14 mouse cellular contexts compared by ENCODE assay signal in the genomic region with DNA sequence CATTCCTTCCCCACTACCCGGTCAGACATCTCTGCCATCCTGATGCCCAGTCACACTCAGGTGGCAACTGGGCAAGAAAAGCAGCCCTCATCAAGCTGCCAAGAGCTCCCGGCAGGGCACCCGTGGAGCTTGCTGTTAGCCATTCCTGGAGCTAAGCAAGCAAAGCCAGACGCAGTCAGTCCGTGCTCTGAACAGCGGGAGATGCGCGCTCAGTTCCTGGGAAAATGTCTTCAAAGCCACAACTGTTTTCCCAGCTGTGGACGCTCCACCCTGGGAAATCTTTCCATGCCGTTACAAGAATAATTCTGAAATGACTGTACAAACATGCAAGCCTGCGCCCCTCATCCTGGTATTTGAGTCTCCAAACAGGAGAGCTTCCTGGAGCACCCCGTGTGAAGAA. TPM values are rescaled to one million over a fixed set of nuclear protein-coding genes. Genes with fewer than 3 reads are reported as not detected.
DNase-seq lines count a peak whose midpoint lies in the region; ATAC-seq lines count a peak whose summit lies in the region.
"Had no signal": no experiment of that assay in that cellular context is flagged by ENCODE, and none has a peak within 500 bp of the region (broad histone marks: within the 10 kb centered on the region; RNA-seq: fewer than 3 reads in every experiment).

No protein-coding gene starts in this region.

- no peak for DNase-seq in forebrain, embryonic 10.5 days (ENCODE audit: extremely low spot score, low spot score)
- no peak for DNase-seq in forebrain, embryonic 11.5 days (ENCODE audit: low spot score)
- DNase-seq in midbrain, embryonic 10.5 days (ENCODE audit: low spot score), result no peak
- no peak for DNase-seq in midbrain, embryonic 11.5 days (ENCODE audit: low spot score, missing footprints)
- no peak for DNase-seq in adrenal gland, adult (ENCODE audit: inconsistent age in 2 of 2, low spot score in 1 of 2)
- DNase-seq in testis, postnatal 14 days (ENCODE audit: low spot score), result no peak
- DNase-seq: adrenal gland, postnatal 14 days; heart, adult 2 months; kidney, postnatal 4 days; thymus, postnatal 4 days had no signal

- peak overlapping the region; percentile 56; the same call in 1 of the 2 replicates for H3K27ac ChIP-seq in forebrain, embryonic 10.5 days
- H3K27ac ChIP-seq in forebrain, embryonic 11.5 days (ENCODE audit: low read depth, low read length), result no peak overlapping the region
- peak overlapping the region; percentile 67; the same call in 1 of the 2 replicates for H3K27ac ChIP-seq in midbrain, embryonic 10.5 days (replicated peaks)
- H3K27ac ChIP-seq in midbrain, embryonic 11.5 days (ENCODE audit: low read depth, low read length), result no peak overlapping the region
- peak overlapping the region; percentile 69 for H3K27ac ChIP-seq in hindbrain, embryonic 15.5 days (replicated peaks)
- peak overlapping the region; percentile 24; the same call in 1 of the 2 replicates for H3K27ac ChIP-seq in neural tube, embryonic 14.5 days (ENCODE audit: low read depth, low read length)
- H3K27ac ChIP-seq: heart, adult 2 months; lung, embryonic 15.5 days had no signal

- 90% methylated on average over 12 of the region's 12 CpGs for WGBS in forebrain, embryonic 10.5 days
- WGBS in forebrain, embryonic 11.5 days, result 83% methylated on average over 12 of the region's 12 CpGs
- WGBS in midbrain, embryonic 10.5 days, result 84% methylated on average over 12 of the region's 12 CpGs
- WGBS in midbrain, embryonic 11.5 days, result 78% methylated on average over 12 of the region's 12 CpGs
- whole genome bisulfite sequencing in hindbrain, embryonic 15.5 days, result 62% methylated on average over 12 of the region's 12 CpGs
- 67% methylated on average over 12 of the region's 12 CpGs for WGBS in neural tube, embryonic 14.5 days

- no peaks in the 10 kb centered on the region for H3K36me3 ChIP-seq in forebrain, embryonic 10.5 days (replicated peaks)
- H3K36me3 ChIP-seq in forebrain, embryonic 11.5 days (ENCODE audit: control insufficient read depth, insufficient read depth, low read length), result no peaks in the 10 kb centered on the region
- no peaks in the 10 kb centered on the region for H3K36me3 ChIP-seq in midbrain, embryonic 10.5 days
- no peaks in the 10 kb centered on the region for H3K36me3 ChIP-seq in midbrain, embryonic 11.5 days (ENCODE audit: control insufficient read depth, insufficient read depth, low read length)
- H3K36me3 ChIP-seq in hindbrain, embryonic 15.5 days, result no peaks in the 10 kb centered on the region
- no peaks in the 10 kb centered on the region for H3K36me3 ChIP-seq in neural tube, embryonic 14.5 days (ENCODE audit: control insufficient read depth, insufficient read depth, low read length)
- H3K36me3 ChIP-seq: lung, embryonic 15.5 days had no signal

- no peaks in the 10 kb centered on the region for H3K9me3 ChIP-seq in forebrain, embryonic 10.5 days
- H3K9me3 ChIP-seq in forebrain, embryonic 11.5 days (ENCODE audit: control insufficient read depth, low read length), result no peaks in the 10 kb centered on the region
- no peaks in the 10 kb centered on the region for H3K9me3 ChIP-seq in midbrain, embryonic 10.5 days (replicated peaks)
- H3K9me3 ChIP-seq in midbrain, embryonic 11.5 days (ENCODE audit: control insufficient read depth, low read length), result no peaks in the 10 kb centered on the region
- H3K9me3 ChIP-seq in hindbrain, embryonic 15.5 days, result no peaks in the 10 kb centered on the region
- H3K9me3 ChIP-seq in neural tube, embryonic 14.5 days (ENCODE audit: control insufficient read depth, low read length), result no peaks in the 10 kb centered on the region
- H3K9me3 ChIP-seq: lung, embryonic 15.5 days had no signal

- no peak overlapping the region for H3K4me2 ChIP-seq in forebrain, embryonic 11.5 days (ENCODE audit: low read depth, low read length, severe bottlenecking)
- no peak overlapping the region for H3K4me2 ChIP-seq in midbrain, embryonic 11.5 days
- no peak overlapping the region for H3K4me2 ChIP-seq in hindbrain, embryonic 15.5 days
- no peak overlapping the region for H3K4me2 ChIP-seq in neural tube, embryonic 14.5 days (ENCODE audit: low read depth, low read length)
- H3K4me2 ChIP-seq: lung, embryonic 15.5 days had no signal

- no peaks in the 10 kb centered on the region for H3K27me3 ChIP-seq in forebrain, embryonic 10.5 days (ENCODE audit: poor library complexity, severe bottlenecking)
- no peaks in the 10 kb centered on the region for H3K27me3 ChIP-seq in forebrain, embryonic 11.5 days (ENCODE audit: control insufficient read depth, insufficient read depth, low read length)
- H3K27me3 ChIP-seq in midbrain, embryonic 10.5 days (ENCODE audit: low read depth, poor library complexity, severe bottlenecking), result no peaks in the 10 kb centered on the region
- no peaks in the 10 kb centered on the region for H3K27me3 ChIP-seq in midbrain, embryonic 11.5 days (ENCODE audit: control insufficient read depth, insufficient read depth, low read length)
- no peaks in the 10 kb centered on the region for H3K27me3 ChIP-seq in hindbrain, embryonic 15.5 days
- no peaks in the 10 kb centered on the region for H3K27me3 ChIP-seq in neural tube, embryonic 14.5 days (ENCODE audit: control insufficient read depth, insufficient read depth, low read length)
- H3K27me3 ChIP-seq: CH12.LX; lung, embryonic 15.5 days had no signal

- peaks cover 8% of the 10 kb centered on the region for H3K4me1 ChIP-seq in forebrain, embryonic 10.5 days
- no peaks in the 10 kb centered on the region for H3K4me1 ChIP-seq in forebrain, embryonic 11.5 days (replicated peaks; ENCODE audit: control insufficient read depth, insufficient read depth, low read length)
- peaks cover 26% of the 10 kb centered on the region for H3K4me1 ChIP-seq in midbrain, embryonic 10.5 days
- H3K4me1 ChIP-seq in midbrain, embryonic 11.5 days (ENCODE audit: control insufficient read depth, insufficient read depth, low read length), result 0 out of 2 replicates have a peak, but pooled peaks cover 2% of the 10 kb centered on the region
- H3K4me1 ChIP-seq in hindbrain, embryonic 15.5 days (replicated peaks), result peaks cover 26% of the 10 kb centered on the region
- peaks cover 7% of the 10 kb centered on the region; the same call in 1 of the 2 replicates for H3K4me1 ChIP-seq in neural tube, embryonic 14.5 days (ENCODE audit: control insufficient read depth, insufficient read depth, low read length)

- H3K9ac ChIP-seq in forebrain, embryonic 11.5 days (ENCODE audit: low read length), result no peak overlapping the region
- no peak overlapping the region for H3K9ac ChIP-seq in midbrain, embryonic 11.5 days (ENCODE audit: low read length)
- H3K9ac ChIP-seq in hindbrain, embryonic 15.5 days, result no peak overlapping the region
- H3K9ac ChIP-seq in neural tube, embryonic 14.5 days (replicated peaks; ENCODE audit: low read depth, low read length), result no peak overlapping the region
- H3K9ac ChIP-seq: lung, embryonic 15.5 days had no signal

- no peak overlapping the region for H3K4me3 ChIP-seq in forebrain, embryonic 10.5 days
- no peak overlapping the region for H3K4me3 ChIP-seq in forebrain, embryonic 11.5 days (ENCODE audit: low read depth, low read length)
- H3K4me3 ChIP-seq in midbrain, embryonic 10.5 days, result no peak overlapping the region
- no peak overlapping the region for H3K4me3 ChIP-seq in midbrain, embryonic 11.5 days (ENCODE audit: low read depth, low read length)
- H3K4me3 ChIP-seq in hindbrain, embryonic 15.5 days, result no peak overlapping the region
- no peak overlapping the region for H3K4me3 ChIP-seq in neural tube, embryonic 14.5 days (ENCODE audit: low read depth, low read length)
- H3K4me3 ChIP-seq: heart, adult 2 months; lung, embryonic 15.5 days had no signal

- no peak for ATAC-seq in forebrain, embryonic 11.5 days (replicated peaks; ENCODE audit: low FRiP score)
- ATAC-seq in midbrain, embryonic 11.5 days (ENCODE audit: low FRiP score), result no peak
- ATAC-seq in hindbrain, embryonic 15.5 days (ENCODE audit: low FRiP score, low read depth), result no peak
- ATAC-seq in neural tube, embryonic 14.5 days (ENCODE audit: low read depth), result no peak

RNA-seq across cellular contexts. Expression of gene 3110082I17Rik, which starts 17.9 kb away (rescaled TPM):
- 69.4 and 70.5 TPM in 2 replicates for polyA plus RNA-seq in forebrain, embryonic 10.5 days (2016; fragmentation: Nextera tagmentation; extraction: Ambion mirVana)
- 38.5 and 47.5 TPM in 2 replicates for polyA plus RNA-seq in forebrain, embryonic 11.5 days (2014; fragmentation: Nextera tagmentation; extraction: Ambion mirVana)
- 56.6 and 64.7 TPM in 2 replicates for polyA plus RNA-seq in midbrain, embryonic 10.5 days (2016; fragmentation: Nextera tagmentation; extraction: Ambion mirVana)
- polyA plus RNA-seq in midbrain, embryonic 11.5 days (2014; fragmentation: Nextera tagmentation; extraction: Ambion mirVana), result 33.5 and 34.1 TPM in 2 replicates
- polyA plus RNA-seq in hindbrain, embryonic 15.5 days (2015; fragmentation: Nextera tagmentation; extraction: Ambion mirVana), result 16.2 and 17.9 TPM in 2 replicates
- polyA plus RNA-seq in neural tube, embryonic 14.5 days (2014; fragmentation: Nextera tagmentation; extraction: Ambion mirVana), result 11.7 and 12.1 TPM in 2 replicates

RNA-seq across cellular contexts. Expression of gene Gper1, which starts 19.5 kb away (rescaled TPM):
- 0.44 and 0.50 TPM in 2 replicates for polyA plus RNA-seq in forebrain, embryonic 10.5 days (2016; fragmentation: Nextera tagmentation; extraction: Ambion mirVana)
- polyA plus RNA-seq in forebrain, embryonic 11.5 days (2014; fragmentation: Nextera tagmentation; extraction: Ambion mirVana), result 1.7 and 1.9 TPM in 2 replicates
- polyA plus RNA-seq in midbrain, embryonic 10.5 days (2016; fragmentation: Nextera tagmentation; extraction: Ambion mirVana), result 0.77 and 2.5 TPM in 2 replicates
- 1.9 and 2.5 TPM in 2 replicates for polyA plus RNA-seq in midbrain, embryonic 11.5 days (2014; fragmentation: Nextera tagmentation; extraction: Ambion mirVana)
- 7.6 and 8.6 TPM in 2 replicates for polyA plus RNA-seq in hindbrain, embryonic 15.5 days (2015; fragmentation: Nextera tagmentation; extraction: Ambion mirVana)
- 6.2 and 9.5 TPM in 2 replicates for polyA plus RNA-seq in neural tube, embryonic 14.5 days (2014; fragmentation: Nextera tagmentation; extraction: Ambion mirVana)

RNA-seq across cellular contexts. Expression of gene C130050O18Rik, which starts 37.3 kb away (rescaled TPM):
- 0.15 and 0.34 TPM in 2 replicates for polyA plus RNA-seq in forebrain, embryonic 10.5 days (2016; fragmentation: Nextera tagmentation; extraction: Ambion mirVana)
- polyA plus RNA-seq in forebrain, embryonic 11.5 days (2014; fragmentation: Nextera tagmentation; extraction: Ambion mirVana), result 0.17 and 0.23 TPM in 2 replicates
- polyA plus RNA-seq in midbrain, embryonic 10.5 days (2016; fragmentation: Nextera tagmentation; extraction: Ambion mirVana), result 0.32 and 0.39 TPM in 2 replicates
- polyA plus RNA-seq in midbrain, embryonic 11.5 days (2014; fragmentation: Nextera tagmentation; extraction: Ambion mirVana), result 0.12 and 0.29 TPM in 2 replicates
- polyA plus RNA-seq in hindbrain, embryonic 15.5 days (2015; fragmentation: Nextera tagmentation; extraction: Ambion mirVana), result 0.22 and 0.43 TPM in 2 replicates
- 0.17 and 0.23 TPM in 2 replicates for polyA plus RNA-seq in neural tube, embryonic 14.5 days (2014; fragmentation: Nextera tagmentation; extraction: Ambion mirVana)

RNA-seq across cellular contexts. Expression of gene Zfand2a, which starts 41.9 kb away (rescaled TPM):
- polyA plus RNA-seq in forebrain, embryonic 10.5 days (2016; fragmentation: Nextera tagmentation; extraction: Ambion mirVana), result 9.6 and 10.2 TPM in 2 replicates
- 6.4 and 7.9 TPM in 2 replicates for polyA plus RNA-seq in forebrain, embryonic 11.5 days (2014; fragmentation: Nextera tagmentation; extraction: Ambion mirVana)
- 9.1 and 12.2 TPM in 2 replicates for polyA plus RNA-seq in midbrain, embryonic 10.5 days (2016; fragmentation: Nextera tagmentation; extraction: Ambion mirVana)
- 4.4 and 6.9 TPM in 2 replicates for polyA plus RNA-seq in midbrain, embryonic 11.5 days (2014; fragmentation: Nextera tagmentation; extraction: Ambion mirVana)
- 19.7 and 27.1 TPM in 2 replicates for polyA plus RNA-seq in hindbrain, embryonic 15.5 days (2015; fragmentation: Nextera tagmentation; extraction: Ambion mirVana)
- polyA plus RNA-seq in neural tube, embryonic 14.5 days (2014; fragmentation: Nextera tagmentation; extraction: Ambion mirVana), result 13.3 and 15.2 TPM in 2 replicates

Comparison
In these comparisons a context has a peak if more than half of its experiments do, and no peak if none do; other contexts are left out.
1. H3K27ac ChIP-seq: peak in forebrain, embryonic 10.5 days (single experiment), midbrain, embryonic 10.5 days (single experiment), hindbrain, embryonic 15.5 days (single experiment) and neural tube, embryonic 14.5 days (single experiment); none in forebrain, embryonic 11.5 days (single experiment) and midbrain, embryonic 11.5 days (single experiment).